Mouse (Mus musculus) spleen, postnatal 10 days (tissue): ENCODE results near the gene Hist2h3c2.
"Not testable (repeated sequence)": the region's sequence is repeated elsewhere in the genome, so short reads cannot be mapped to it uniquely, and the experiment has no call there.

Experiments
- DNase-seq, 2 experiments: peaks; one replicate each; pipeline ENCODE4 v3.0.0; 2021 to 2022; ENCODE audit warnings: low spot score in 2 of 2

Gene Hist2h3c2

GRCm38 (mm10) chr3:96261623-96262022, 22.7 kb upstream of the Hist2h3c2 start:
- no peak for DNase-seq

DNA sequence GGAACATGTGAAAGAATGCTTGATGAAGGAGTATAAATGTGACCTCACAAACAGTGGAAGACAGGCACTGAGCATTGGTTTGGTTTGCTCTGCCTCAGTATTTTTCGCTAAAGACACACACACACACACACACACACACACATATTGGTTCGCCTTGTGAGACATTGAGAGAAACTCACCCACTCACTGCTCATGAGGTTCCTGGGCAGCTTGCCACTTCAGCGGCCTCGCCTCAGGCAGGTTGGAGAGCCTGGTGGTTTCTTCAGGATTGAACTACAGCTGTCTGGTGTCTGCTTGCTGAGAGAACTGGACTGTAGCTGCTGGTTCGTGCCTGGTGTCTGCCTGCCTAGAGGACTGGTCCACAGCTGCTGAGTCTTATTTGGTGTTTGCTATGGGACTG, 21.3 kb upstream of the Hist2h3c2 start:
- DNase-seq = no peak

GRCm38 (mm10) chr3:96257190-96257589, 18.3 kb upstream of the Hist2h3c2 start:
- DNase-seq = no peak

- no peak for DNase-seq
These were observed 17.1 kb upstream of the Hist2h3c2 start for GRCm38 (mm10) chr3:96255926-96256593.

DNA sequence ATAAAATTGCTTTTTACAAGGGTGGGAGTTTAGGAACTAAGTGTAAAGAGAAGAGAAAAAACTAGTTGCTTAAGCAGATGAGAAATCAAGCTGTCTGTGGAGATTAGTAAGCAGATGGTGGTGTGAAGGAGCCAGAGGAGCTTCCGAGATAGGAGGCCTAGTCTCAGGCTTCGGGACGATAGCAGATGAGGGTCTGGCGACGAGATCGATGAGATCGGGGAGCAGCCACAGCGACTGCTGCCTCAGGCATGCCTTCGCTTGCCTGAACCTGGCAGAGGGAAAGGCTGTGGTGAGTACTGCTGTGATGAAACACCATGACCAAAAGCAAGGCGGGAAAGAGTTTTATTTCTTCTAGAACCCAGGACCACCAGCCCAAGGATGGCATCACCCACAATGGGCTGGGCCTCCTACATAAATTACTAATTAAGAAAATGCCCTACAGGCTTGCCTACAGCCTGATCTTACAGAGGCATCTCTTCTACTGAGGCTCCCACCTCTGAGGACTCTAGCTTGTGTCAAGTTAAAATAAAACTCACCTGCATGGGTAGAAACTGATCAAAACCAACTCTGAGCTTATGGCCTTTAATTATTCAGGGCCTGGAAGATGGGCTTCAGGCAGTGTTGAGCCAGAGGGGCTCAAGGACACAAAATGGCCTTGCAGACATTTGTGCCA, 15.9 kb upstream of the Hist2h3c2 start:
- peak in 1 of 2 experiments; percentile 57 for DNase-seq

DNA sequence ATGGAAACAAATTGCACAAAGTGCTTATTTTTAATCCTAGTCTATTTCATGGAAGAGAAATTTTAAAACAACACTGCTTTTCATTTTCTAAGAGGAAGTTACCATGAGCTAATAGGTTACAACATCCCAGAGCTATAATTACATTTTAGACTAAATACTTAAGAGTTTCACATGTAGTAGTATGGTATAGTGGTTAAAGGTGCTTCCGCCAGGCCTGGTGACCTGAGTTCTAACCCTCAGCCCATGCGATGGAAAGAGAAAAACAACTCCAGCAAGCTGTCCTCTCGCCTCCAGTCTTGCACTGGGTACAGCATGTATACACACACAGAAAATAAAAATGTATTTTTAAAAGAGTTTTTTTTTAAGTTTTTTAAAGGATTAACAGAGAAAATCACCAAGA, 12.9 kb upstream of the Hist2h3c2 start:
- DNase-seq = no peak

GRCm38 (mm10) chr3:96250890-96251289, 12.0 kb upstream of the Hist2h3c2 start:
- no peak for DNase-seq

DNA sequence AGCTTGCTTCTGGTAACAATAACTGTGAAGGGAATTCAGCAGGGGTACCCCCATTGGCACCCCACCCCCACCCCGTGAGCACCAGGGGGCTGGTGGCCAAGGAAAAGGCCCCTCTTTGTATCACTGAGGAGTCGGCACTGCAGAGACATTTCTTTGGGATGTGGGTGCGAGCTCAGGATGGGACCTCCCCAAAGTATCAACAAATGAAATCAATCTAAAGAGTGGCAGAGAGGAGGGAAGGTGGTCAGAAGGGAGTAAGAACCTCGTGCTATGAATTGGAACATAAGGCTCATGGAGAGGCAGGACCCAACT, 10.1 kb upstream of the Hist2h3c2 start:
- DNase-seq = no peak

DNA sequence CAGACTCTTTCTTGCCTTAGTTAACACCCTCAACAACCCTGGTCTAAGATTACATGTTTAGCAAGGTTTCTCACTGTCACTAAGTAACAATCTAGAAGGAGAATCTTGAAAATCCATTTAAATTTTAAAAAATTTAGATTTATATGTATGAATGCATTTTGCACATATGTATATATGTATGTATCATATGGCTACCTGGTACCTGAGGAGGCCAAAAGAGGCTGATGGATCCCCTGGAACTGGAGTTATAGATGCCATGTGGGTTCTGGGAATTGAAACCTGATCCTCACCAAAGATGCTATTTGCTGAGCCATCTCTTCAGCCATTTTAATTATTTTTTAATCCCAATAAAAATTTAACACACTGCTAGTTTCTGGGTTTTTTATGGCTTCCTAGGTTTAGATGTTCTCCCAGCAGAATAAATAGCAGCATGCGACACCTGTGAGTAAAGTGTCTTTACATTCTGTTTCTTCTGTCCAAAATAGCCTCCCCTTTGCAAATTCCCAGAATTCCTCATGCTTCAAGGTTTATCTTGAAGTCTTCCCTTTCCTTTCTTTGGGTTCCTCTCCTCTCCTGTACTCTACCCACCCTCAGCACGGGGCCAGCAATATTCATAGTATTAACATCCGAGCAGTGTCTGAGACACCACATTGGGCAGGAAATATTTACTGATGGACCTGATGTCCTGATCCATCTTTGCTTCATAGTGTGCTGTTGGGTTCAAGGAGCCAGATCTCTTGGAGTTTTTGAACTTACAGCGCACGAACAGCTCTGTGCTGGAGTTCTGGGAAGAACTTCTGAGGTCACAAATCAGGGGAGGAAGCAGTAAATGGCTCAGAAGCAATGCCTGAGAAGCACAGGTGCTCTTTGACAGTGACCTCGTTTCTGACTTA, 9.5 kb upstream of the Hist2h3c2 start:
- peak in 1 of 2 experiments; percentile 45 for DNase-seq

- DNase-seq = peak in 1 of 2 experiments; percentile 25
These were observed 8.6 kb upstream of the Hist2h3c2 start for GRCm38 (mm10) chr3:96247356-96248140.

DNA sequence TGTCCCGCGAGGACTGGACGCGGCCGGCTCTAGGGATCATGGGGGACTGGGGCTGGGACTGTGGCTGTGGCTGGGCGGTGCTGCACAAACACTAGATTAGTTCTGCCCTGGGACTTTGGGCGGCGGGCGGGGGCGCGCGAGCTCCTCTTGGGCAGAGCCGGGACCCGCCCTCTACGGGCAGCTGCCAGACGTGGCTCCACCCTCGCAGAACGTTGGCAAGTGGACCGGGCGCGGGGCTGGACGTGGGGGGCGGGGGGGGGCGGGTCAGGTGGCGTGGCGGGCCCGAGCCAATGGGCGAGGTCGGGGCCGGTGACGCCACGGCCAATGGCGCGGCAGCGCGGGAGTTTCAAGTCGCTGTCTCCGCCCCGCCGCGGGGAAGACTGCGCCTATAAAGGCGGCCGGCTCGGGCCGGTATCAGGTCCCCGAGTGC, 7.5 kb upstream of the Hist2h3c2 start, which contains the start of gene Hist2h3c1:
Gene Hist2h3c1, plus strand, starts transcription at position 259 of the 430 bp plus-strand sequence.
- not testable (repeated sequence) for DNase-seq

DNA sequence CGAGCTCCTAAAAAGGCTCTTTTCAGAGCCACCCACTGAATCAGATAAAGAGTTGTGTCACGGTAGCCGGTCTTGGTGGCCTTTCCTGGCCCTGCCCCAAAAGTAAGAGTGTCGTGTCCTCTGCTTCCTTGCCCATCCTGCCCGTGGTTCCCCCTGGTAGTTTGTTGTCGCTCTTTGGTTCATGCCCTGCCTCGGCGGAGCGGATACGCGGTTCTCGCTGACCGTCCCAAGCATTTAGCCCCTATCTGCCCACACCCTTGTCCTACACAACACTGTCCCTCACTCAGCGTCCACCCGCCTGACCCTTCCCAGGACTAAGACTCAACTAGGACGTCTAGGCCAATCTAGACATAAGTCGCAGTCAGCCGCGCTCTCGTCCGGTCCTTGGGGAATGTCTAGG, 7.1 kb upstream of the Hist2h3c2 start:
- peak in 1 of 2 experiments; percentile 51 for DNase-seq

- peak; percentile 86 to 93 for DNase-seq
These were observed 6.3 kb upstream of the Hist2h3c2 start, which contains the start of gene Hist2h2aa1 for GRCm38 (mm10) chr3:96245003-96245886. Hist2h2aa1 (plus strand) TSS chr3:96245497.

- peak in 1 of 2 experiments; percentile 30 for DNase-seq
These were observed 5.1 kb upstream of the Hist2h3c2 start for GRCm38 (mm10) chr3:96243921-96244572.

DNA sequence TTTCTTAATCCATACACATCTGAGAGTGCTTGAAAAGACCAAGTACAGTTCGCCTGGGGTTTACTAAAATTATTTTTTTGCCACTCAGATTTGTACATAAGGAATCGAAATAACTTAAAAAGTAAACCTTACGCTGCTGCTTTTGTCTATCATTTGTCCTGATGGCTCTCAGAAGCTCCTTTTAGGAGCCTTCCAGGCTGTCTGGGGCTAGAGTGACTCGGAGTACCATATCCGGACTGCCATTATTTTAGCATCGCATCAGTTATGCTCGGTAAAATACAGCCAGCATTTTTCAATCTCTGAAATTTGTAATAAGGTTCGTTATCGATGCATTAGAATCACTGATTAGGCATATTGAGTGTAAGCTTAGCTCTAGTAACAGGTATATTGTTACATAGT, 1.9 kb upstream of the Hist2h3c2 start:
- no peak for DNase-seq

DNA sequence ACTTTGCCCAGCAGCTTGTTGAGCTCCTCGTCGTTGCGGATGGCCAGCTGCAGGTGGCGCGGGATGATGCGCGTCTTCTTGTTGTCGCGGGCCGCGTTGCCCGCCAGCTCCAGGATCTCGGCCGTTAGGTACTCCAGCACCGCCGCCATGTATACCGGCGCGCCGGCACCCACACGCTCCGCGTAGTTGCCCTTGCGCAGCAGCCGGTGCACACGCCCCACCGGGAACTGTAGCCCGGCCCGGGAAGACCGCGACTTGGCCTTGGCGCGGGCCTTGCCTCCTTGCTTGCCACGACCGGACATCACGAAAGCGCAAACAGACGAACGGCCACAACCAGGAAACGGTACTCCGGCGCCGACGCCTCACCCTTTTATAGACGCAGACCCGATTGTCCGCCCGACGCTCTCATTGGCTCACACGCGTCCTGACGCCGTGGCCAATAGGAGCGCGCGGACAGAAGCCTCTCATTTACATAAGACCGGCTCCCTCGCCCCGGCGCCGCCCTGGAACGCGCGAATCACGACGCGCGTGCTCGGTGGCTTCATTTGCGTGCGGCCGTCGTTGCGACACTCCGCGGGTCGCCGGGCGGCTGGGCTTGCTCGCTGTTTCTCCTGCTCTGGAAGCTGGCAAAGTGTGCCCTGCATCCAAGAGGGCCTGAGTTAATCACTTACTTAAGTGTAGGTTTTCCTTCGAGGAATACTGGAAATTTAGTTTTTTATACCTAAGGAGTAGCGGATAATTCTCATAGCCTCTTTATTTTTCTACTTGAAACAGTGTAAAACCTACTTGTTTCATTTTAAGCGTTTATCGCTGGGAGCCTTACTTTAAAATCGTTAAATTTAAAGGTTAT, 1.2 kb upstream of the Hist2h3c2 start, which contains the start of gene Hist2h2aa2:
Gene Hist2h2aa2, minus strand, starts transcription at position 328 of the 850 bp plus-strand sequence.
- peak; percentile 96 to 100 for DNase-seq

GRCm38 (mm10) chr3:96237904-96238511, 919 bp downstream of the Hist2h3c2 start:
- DNase-seq = peak; percentile 46 to 49

- peak in 1 of 2 experiments; percentile 53 for DNase-seq
These were observed 1.5 kb downstream of the Hist2h3c2 start for GRCm38 (mm10) chr3:96237335-96237903.
